Mouse (Mus musculus) limb, embryonic 14.5 days (tissue): ENCODE measurements around the gene Myl6b. TPM values are rescaled to one million over a fixed set of nuclear protein-coding genes. Genes with fewer than 3 reads are reported as not detected.

ENCODE experiments used
- ATAC-seq: fragments of 200-750 bp; cut with Nextera tagmentation; 2 replicates; pipeline ENCODE4 v1.8.0; 2017; ENCODE audit warnings: low read depth, moderate number of reproducible peaks, moderate TSS enrichment; ENCODE audit not compliant: low FRiP score
- DNase-seq: peaks from one replicate; pipeline ENCODE4 v3.0.0-alpha.2; 2015; ENCODE audit warnings: low spot score
- H3K27ac ChIP-seq: fragments of 300-500 bp; sonication (generic); replicated peaks from 2 replicates; pipeline ENCODE4 v1.5.1; 2014; ENCODE audit warnings: low read depth, mild to moderate bottlenecking, low read length, moderate library complexity, mixed read lengths
- H3K27me3 ChIP-seq: fragments of 300-500 bp; sonication (generic); 2 replicates; pipeline ENCODE4 v1.6.1; 2014; ENCODE audit warnings: low read length, mixed read lengths; ENCODE audit not compliant: control insufficient read depth, insufficient read depth
- H3K36me3 ChIP-seq: fragments of 300-500 bp; sonication (generic); 2 replicates; pipeline ENCODE4 v1.6.1; 2014; ENCODE audit warnings: mild to moderate bottlenecking, low read length, moderate library complexity, mixed read lengths; ENCODE audit not compliant: control insufficient read depth, insufficient read depth
- H3K4me1 ChIP-seq: fragments of 300-500 bp; sonication (generic); 2 replicates; pipeline ENCODE4 v1.6.1; 2014; ENCODE audit warnings: antibody characterized with exemption, low read length, mixed read lengths; ENCODE audit not compliant: control insufficient read depth, insufficient read depth
- H3K4me2 ChIP-seq: fragments of 300-500 bp; sonication (generic); replicated peaks from 2 replicates; pipeline ENCODE4 v1.6.1; 2014; ENCODE audit warnings: low read depth, mild to moderate bottlenecking, low read length, moderate library complexity; ENCODE audit not compliant: severe bottlenecking
- H3K4me3 ChIP-seq: fragments of 300-500 bp; sonication (generic); replicated peaks from 2 replicates; pipeline ENCODE4 v1.5.1; 2014; ENCODE audit warnings: low read length
- H3K9ac ChIP-seq: fragments of 300-500 bp; sonication (generic); 2 replicates; pipeline ENCODE4 v1.6.1; 2014; ENCODE audit warnings: mild to moderate bottlenecking, low read depth, low read length, moderate library complexity; ENCODE audit not compliant: severe bottlenecking
- H3K9me3 ChIP-seq: fragments of 300-500 bp; sonication (generic); 2 replicates; pipeline ENCODE4 v1.6.1; 2016; ENCODE audit warnings: low read length; ENCODE audit not compliant: control insufficient read depth
- POLR2A ChIP-seq: fragments of 200-500 bp; IDR thresholded peaks from 2 replicates; pipeline ENCODE4 v1.8.0; 2012; ENCODE audit warnings: inconsistent platforms, mild to moderate bottlenecking, moderate library complexity, borderline replicate concordance; ENCODE audit not compliant: insufficient read depth, insufficient read length; ENCODE audit errors: extremely low read depth
- WGBS: fragments of 180-500 bp; shearing (Covaris S2); extraction: QIAGEN DNeasy Blood & Tissue Kit; methylation state at CpG from one replicate; pipeline ENCODE4 v1.1.7; 2014; 5-methylcytosine and 5-hydroxymethylcytosine counted together
- polyA plus RNA-seq, 2 experiments: library from polyadenylated mRNA; depleted of rRNA in 1 of 2; stranded (reverse) in 1 of 2; unstranded in 1 of 2; fragments of >200 nt; fragmentation: Nextera tagmentation in 1 of 2; extraction: Ambion mirVana in 1 of 2; gene quantifications; 2 replicates each; pipeline versions ENCODE4 v1.2.1 to v1.2.3; 2012 to 2014

Gene Myl6b
- polyA plus RNA-seq, 2 experiments = 6.6 to 56.7 TPM

DNA sequence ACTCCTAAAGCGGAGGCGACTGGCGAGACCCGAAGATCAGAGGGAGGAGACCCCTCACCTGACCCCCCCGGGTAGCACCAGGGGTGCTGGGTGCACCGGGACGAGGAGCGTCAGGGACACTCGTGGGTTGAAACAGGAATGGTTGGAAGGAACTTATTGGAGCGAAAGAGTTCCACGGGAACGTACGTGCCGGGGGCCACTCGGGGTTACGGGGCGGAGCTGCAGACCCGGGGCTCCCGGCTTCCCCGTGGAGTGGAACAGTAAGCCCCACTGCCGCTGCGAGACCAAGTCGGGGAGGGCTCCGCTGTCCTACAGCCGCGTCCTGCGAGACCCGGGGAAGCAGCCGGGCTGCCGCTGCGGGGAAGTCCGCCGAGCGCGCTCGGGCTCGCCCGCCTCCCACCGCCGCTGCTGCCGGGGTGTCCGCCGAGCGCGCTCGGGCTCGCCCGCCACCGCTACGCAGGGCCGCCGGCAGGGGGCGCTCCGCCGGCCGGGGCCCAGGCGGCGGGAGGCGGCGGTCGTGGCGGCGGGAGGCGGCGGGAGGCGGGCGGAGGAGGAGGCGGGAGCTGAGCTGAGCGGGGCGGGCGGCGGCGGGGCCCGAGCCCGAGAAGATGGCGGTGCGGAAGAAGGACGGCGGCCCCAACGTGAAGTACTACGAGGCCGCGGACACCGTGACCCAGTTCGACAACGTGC is 39.6 kb downstream of the Myl6b start, which contains the start of gene Smarcc2:
Gene Smarcc2 (plus strand): TSS at position 530 of the 690 bp plus-strand sequence.
- Histone ChIP-seq H3K4me1 (peaks cover 10% of the 10 kb centered on the region), H3K4me3 (peak within 1 kb of the TSS; percentile 95), H3K9ac (peak within 1 kb of the TSS; percentile 96), H3K4me2 (peak within 1 kb of the TSS; percentile 62), H3K27ac (peak within 1 kb of the TSS; percentile 95), H3K9me3 (no peaks in the 10 kb centered on the region), H3K36me3 (peaks cover 26% of the 10 kb centered on the region), H3K27me3 (no peaks in the 10 kb centered on the region)
- 0 out of 2 replicates have a peak, but pooled peaks have one; percentile 55 for TF ChIP-seq POLR2A
- WGBS = 0% methylated on average over 26 of the region's 86 CpGs
- ATAC-seq = peak; percentile 84
- DNase-seq = peak; percentile 61

DNA sequence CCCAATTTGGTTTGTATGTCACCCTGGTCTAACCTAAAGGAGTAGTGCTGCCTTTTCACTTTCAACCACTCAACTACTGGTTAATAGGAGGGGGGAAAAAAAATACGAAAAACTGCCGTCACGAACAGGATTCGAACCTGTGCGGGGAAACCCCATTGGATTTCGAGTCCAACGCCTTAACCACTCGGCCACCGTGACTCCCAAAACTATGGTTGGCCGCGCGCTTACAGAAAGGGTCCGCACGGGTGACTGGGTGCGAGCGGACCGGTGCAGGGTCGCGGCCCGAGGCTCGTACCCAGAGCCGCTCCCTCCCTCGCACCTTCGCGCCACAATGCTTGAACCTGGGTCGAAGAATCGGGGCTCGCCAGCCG is 40.2 kb downstream of the Myl6b start:
- Histone ChIP-seq H3K27me3 (no peaks in the 10 kb centered on the region), H3K4me1 (peaks cover 10% of the 10 kb centered on the region), H3K4me3 (peak overlapping the region; percentile 95), H3K36me3 (peaks cover 21% of the 10 kb centered on the region), H3K27ac (peak overlapping the region; percentile 95), H3K4me2 (peak overlapping the region; percentile 62), H3K9ac (peak overlapping the region; percentile 96), H3K9me3 (no peaks in the 10 kb centered on the region)
- DNase-seq = peak; percentile 87
- under 1% methylated on average over 29 of the region's 29 CpGs for WGBS
- ATAC-seq = peak; percentile 80
- TF ChIP-seq POLR2A = no peak

DNA sequence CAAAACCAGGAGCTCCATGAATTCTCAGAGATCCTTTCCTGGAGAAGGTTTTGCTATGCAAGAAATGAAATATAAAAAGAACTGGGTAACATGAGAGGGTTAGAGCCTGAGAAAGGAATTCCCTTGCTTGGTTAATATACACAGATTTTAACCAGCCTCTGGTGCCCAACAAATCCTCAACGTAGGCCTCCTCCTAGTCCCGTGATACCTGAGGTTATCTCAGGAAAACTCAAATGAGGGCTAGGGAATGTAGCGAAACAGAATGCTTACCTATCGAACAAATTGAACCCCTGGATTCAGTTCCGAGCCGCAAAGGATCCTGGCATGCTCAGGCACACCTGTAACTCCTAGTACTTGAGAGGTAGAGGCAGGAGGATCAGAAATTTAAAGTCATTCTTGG is 40.8 kb downstream of the Myl6b start:
- peaks cover 10% of the 10 kb centered on the region for H3K4me1 ChIP-seq
- peaks cover 15% of the 10 kb centered on the region for H3K36me3 ChIP-seq
- no peak overlapping the region for H3K4me3 ChIP-seq
- H3K27ac ChIP-seq = no peak overlapping the region
- no peaks in the 10 kb centered on the region for H3K27me3 ChIP-seq
- no peak overlapping the region for H3K9ac ChIP-seq
- H3K9me3 ChIP-seq = no peaks in the 10 kb centered on the region
- H3K4me2 ChIP-seq = no peak overlapping the region
- no peak for TF ChIP-seq POLR2A
- 79% methylated on average over 6 of the region's 6 CpGs for WGBS
- DNase-seq (no peak), ATAC-seq (no peak)

DNA sequence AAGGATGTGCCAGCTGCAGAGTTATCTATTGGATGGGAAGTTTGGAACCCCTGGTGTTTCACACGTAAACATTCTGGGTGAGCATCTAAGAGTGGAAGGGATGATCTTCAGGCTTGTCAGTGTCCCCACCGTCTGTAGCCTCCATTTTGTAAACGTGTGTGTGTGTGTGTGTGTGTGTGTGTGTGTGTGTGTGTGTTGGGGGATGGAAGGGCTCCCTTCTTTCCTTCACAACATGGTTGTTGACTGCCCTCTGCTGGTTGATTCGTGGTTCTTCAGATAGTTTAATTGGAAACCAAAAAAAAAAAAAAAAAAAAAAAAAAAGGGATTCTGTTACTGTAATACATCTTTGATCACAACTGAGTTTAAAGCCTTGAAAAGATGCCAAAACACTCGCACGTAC is 43.2 kb downstream of the Myl6b start:
- Histone ChIP-seq H3K27me3 (no peaks in the 10 kb centered on the region), H3K4me3 (no peak overlapping the region), H3K4me2 (peak overlapping the region; percentile 41), H3K9ac (no peak overlapping the region), H3K4me1 (no peaks in the 10 kb centered on the region), H3K9me3 (no peaks in the 10 kb centered on the region), H3K27ac (no peak overlapping the region), H3K36me3 (no peaks in the 10 kb centered on the region)
- ATAC-seq (no peak), DNase-seq (peak; percentile 94)
- WGBS = 5% methylated on average over 6 of the region's 6 CpGs
- TF ChIP-seq POLR2A = no peak

DNA sequence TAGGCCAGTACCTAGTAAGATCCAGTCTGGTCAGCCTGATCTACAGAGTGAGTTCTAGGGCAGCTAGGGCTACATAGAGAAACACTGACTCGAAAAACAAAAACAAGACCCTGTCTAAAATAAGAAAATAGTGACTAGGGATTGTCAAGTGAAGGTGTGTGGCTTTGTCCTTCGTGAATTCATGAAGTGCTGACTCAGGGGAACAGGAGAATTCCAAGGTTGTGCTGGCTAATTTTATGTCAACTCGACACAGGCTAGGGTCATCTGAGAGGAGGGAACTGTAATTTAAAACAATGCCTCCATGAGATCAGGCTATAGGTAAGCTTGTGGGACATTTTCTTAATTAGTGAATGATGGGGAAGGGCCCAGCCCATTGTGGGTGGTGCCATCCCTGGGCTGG is 44.0 kb downstream of the Myl6b start:
- ATAC-seq = no peak
- Histone ChIP-seq H3K9me3 (no peaks in the 10 kb centered on the region), H3K4me2 (no peak overlapping the region), H3K27ac (no peak overlapping the region), H3K27me3 (no peaks in the 10 kb centered on the region), H3K36me3 (no peaks in the 10 kb centered on the region), H3K4me3 (no peak overlapping the region), H3K9ac (no peak overlapping the region), H3K4me1 (no peaks in the 10 kb centered on the region)
- no peak for DNase-seq
- TF ChIP-seq POLR2A = no peak
- 81% methylated on average over 3 of the region's 3 CpGs for WGBS
